Mouse (Mus musculus): ENCODE measurements at regions not wholly inside any gene's neighbourhood (a gene's known extent, or its start where the extent isn't known, plus 50 kb on each side); places are given as distances from the start of the nearest gene placed in this dataset.

DNA sequence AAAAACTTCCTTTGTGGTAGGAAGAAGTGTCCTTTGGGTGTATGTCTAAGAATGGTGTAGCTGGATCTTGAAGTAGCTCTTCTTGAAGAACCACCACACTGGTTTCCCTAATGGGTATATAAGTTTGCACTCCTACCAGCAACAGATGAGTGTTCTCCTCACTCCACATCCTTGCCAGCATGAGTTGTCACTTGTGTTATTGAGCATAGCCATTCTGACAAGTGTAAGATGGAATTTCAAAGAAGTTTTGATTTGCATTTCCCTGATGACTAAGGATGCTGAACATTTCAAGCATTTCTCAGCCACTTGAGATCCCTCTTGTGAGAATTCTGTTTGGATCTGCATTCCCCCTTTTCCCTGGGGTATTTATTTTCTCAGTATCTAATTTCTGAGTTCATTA is 243.2 kb downstream of the Klf5 start:
- TF ChIP-seq CTCF (IDR thresholded peaks at IDR 0.05; ENCODE audit: low read depth) (no peak), EP300 (IDR thresholded peaks at IDR 0.05; ENCODE audit: low read depth) (no peak)

Measured in liver, postnatal 0 days (tissue).